Mouse (Mus musculus) forebrain, embryonic 13.5 days (tissue): Measurements from ENCODE around the gene Apol7c. TPM values are rescaled to one million over a fixed set of nuclear protein-coding genes. Genes with fewer than 3 reads are reported as not detected.
"Not testable (repeated sequence)": the region's sequence is repeated elsewhere in the genome, so short reads cannot be mapped to it uniquely, and the experiment has no call there.

Source experiments
- ATAC-seq: fragments of 200-750 bp; cut with Nextera tagmentation; 2 replicates; pipeline ENCODE4 v1.8.0; 2017
- H3K27ac ChIP-seq: fragments of 300-500 bp; sonication (generic); 2 replicates; pipeline ENCODE4 v1.5.1; 2015; ENCODE audit warnings: inconsistent platforms, mild to moderate bottlenecking, moderate library complexity
- H3K27me3 ChIP-seq: fragments of 300-500 bp; sonication (generic); 2 replicates; pipeline ENCODE4 v1.6.1; 2015; ENCODE audit warnings: mild to moderate bottlenecking, inconsistent platforms
- H3K36me3 ChIP-seq: fragments of 300-500 bp; sonication (generic); 2 replicates; pipeline ENCODE4 v1.6.1; 2015; ENCODE audit warnings: mild to moderate bottlenecking, inconsistent platforms; ENCODE audit not compliant: poor library complexity, severe bottlenecking
- H3K4me1 ChIP-seq: fragments of 300-500 bp; sonication (generic); 2 replicates; pipeline ENCODE4 v1.6.1; 2015; ENCODE audit warnings: inconsistent platforms
- H3K4me2 ChIP-seq: fragments of 300-500 bp; sonication (generic); 2 replicates; pipeline ENCODE4 v1.6.1; 2015; ENCODE audit warnings: inconsistent platforms, mild to moderate bottlenecking, moderate library complexity
- H3K4me3 ChIP-seq: fragments of 300-500 bp; sonication (generic); 2 replicates; pipeline ENCODE4 v1.5.1; 2015; ENCODE audit warnings: mild to moderate bottlenecking, inconsistent platforms
- H3K9ac ChIP-seq: fragments of 300-500 bp; sonication (generic); 2 replicates; pipeline ENCODE4 v1.6.1; 2015; ENCODE audit warnings: mild to moderate bottlenecking, inconsistent platforms
- H3K9me3 ChIP-seq: fragments of 300-500 bp; sonication (generic); replicated peaks from 2 replicates; pipeline ENCODE4 v1.6.1; 2016; ENCODE audit warnings: inconsistent platforms
- WGBS: fragments of 180-500 bp; shearing (Covaris S2); methylation state at CpG from one replicate; pipeline ENCODE4 v1.1.7; 2015; 5-methylcytosine and 5-hydroxymethylcytosine counted together
- polyA plus RNA-seq: library from polyadenylated mRNA; unstranded; fragments of >200 nt; fragmentation: Nextera tagmentation; extraction: Ambion mirVana; gene quantifications from 2 replicates; pipeline ENCODE4 v1.2.1, GENCODE M21; 2015

Gene Apol7c
- polyA plus RNA-seq: not detected in 2 replicates

DNA sequence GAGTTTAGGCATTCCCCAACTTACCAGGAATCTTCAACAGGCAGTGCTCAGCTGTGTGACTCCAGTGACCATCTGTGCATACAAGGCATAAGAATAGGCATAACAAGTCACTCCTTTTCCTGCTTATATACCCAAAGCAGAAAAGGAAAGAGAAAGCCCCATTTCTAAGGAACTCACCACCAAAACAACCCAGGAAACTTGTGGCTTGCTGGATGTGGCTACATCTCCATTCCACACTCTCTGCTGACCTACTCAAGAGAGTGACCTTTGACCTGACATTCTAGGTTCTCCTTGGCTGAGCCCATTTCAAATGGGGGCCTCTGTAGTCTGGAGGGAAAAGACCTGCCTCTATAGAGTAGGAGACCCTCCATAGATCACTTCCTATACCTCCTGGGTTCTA, at the start of gene Apol7c:
Gene Apol7c, minus strand, starts transcription at position 101 of the 400 bp plus-strand sequence.
- Histone ChIP-seq H3K27me3 (no peaks in the 10 kb centered on the region), H3K27ac (no peak within 1 kb of the TSS), H3K36me3 (no peaks in the 10 kb centered on the region), H3K9me3 (no peaks in the 10 kb centered on the region), H3K9ac (no peak within 1 kb of the TSS), H3K4me2 (no peak within 1 kb of the TSS), H3K4me1 (no peaks in the 10 kb centered on the region), H3K4me3 (no peak within 1 kb of the TSS)
- ATAC-seq: no peak

DNA sequence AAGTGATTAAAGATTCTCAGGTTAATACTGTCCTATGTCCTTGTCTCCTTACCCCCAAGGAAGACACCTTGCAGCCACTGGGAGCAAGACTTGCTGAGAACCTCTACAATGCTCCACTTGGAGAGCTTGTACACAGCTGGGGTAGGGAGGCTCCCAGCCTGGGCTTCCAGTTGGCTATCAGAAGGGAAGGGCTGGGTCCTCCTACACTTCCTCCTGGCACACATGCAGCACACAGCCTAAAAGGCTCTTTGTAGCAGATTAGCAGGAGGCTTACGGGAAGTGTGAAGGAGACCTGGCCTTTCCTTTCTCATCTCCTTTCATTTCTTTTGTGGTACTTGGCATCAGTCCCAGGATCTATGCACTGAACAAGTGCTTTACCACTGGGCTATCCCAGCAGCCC, 48.6 kb upstream of the Apol7c start:
- peaks cover 10% of the 10 kb centered on the region; the same call in 1 of the 2 replicates for H3K4me1 ChIP-seq
- H3K27ac ChIP-seq: no peak overlapping the region
- H3K4me2 ChIP-seq: no peak overlapping the region
- H3K36me3 ChIP-seq: no peaks in the 10 kb centered on the region
- no peaks in the 10 kb centered on the region for H3K27me3 ChIP-seq
- no peak overlapping the region for H3K4me3 ChIP-seq
- no peak for ATAC-seq
- 0 out of 2 replicates have a peak, but pooled peaks cover 8% of the 10 kb centered on the region for H3K9me3 ChIP-seq
- H3K9ac ChIP-seq: no peak overlapping the region
- WGBS: 6% methylated on average over 1 of the region's 1 CpGs

DNA sequence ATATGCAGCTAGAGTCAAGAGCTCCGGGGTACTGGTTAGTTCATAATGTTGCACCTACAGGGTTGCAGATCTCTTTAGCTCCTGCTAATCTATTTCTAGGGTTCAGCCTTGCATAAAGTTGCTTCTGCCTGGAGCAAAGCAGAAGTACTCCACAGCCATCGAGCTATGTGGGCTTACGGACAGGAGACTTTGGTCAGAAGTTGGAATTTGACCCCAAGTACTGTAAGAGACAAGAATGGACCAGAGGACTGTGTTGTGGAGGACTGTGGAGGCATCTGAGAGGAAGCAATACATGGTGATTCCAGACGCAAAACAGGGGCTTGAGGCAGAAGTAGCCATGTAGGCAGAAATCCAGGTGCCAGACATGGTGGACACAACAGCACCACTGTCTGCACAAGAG, 46.2 kb upstream of the Apol7c start:
- H3K4me2 ChIP-seq: no peak overlapping the region
- H3K4me1 ChIP-seq: peaks cover 10% of the 10 kb centered on the region; the same call in 1 of the 2 replicates
- H3K9ac ChIP-seq: no peak overlapping the region
- 0 out of 2 replicates have a peak, but pooled peaks cover 8% of the 10 kb centered on the region for H3K9me3 ChIP-seq
- H3K36me3 ChIP-seq: no peaks in the 10 kb centered on the region
- WGBS: 89% methylated on average over 4 of the region's 4 CpGs
- no peak overlapping the region for H3K27ac ChIP-seq
- H3K4me3 ChIP-seq: no peak overlapping the region
- ATAC-seq: no peak
- H3K27me3 ChIP-seq: no peaks in the 10 kb centered on the region

DNA sequence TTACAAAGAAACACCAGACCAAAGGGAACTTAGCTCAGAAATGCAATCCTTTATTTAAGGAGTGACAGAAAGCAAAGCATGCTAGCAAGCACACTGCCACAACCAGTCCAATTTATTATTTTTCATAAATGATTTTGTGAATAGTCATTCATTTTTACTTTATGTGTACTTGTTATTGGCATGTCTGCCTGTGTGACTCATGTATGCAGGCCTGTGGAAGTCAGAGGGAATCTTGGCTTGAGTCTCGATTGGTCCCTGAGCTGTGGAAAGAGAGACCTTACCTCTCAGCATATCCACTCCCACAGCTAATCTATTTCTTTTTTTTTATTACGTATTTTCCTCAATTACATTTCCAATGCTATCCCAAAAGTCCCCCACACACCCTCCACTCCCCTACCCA, 45.7 kb upstream of the Apol7c start:
- Histone ChIP-seq H3K4me3 (no peak overlapping the region), H3K9me3 (0 out of 2 replicates have a peak, but pooled peaks cover 4% of the 10 kb centered on the region), H3K4me1 (peaks cover 10% of the 10 kb centered on the region; the same call in 1 of the 2 replicates), H3K9ac (no peak overlapping the region), H3K27ac (no peak overlapping the region), H3K36me3 (no peaks in the 10 kb centered on the region), H3K4me2 (no peak overlapping the region), H3K27me3 (no peaks in the 10 kb centered on the region)
- 90% methylated on average over 2 of the region's 2 CpGs for WGBS
- ATAC-seq: no peak

DNA sequence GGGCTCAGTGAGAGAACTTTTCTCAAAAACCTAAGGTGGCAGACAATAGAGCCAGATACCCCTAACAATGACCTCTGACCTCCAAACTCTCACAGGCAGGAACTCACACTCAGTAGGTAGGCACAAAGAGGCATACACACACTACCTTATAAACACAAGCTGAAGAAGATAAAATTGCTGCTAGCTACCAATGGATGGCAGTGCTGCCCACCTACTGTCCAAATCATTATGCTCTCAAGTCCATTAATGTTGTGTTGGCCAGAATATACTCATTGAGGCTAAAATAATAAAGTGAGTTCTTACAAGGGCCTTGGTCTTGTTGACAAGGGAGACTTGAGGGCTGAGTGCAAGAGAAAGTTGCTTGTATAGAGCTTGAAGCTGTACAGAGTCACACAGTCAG, 30.1 kb upstream of the Apol7c start:
- H3K9me3 ChIP-seq: no peaks in the 10 kb centered on the region
- ATAC-seq: no peak
- H3K4me3 ChIP-seq: no peak overlapping the region
- no peaks in the 10 kb centered on the region for H3K4me1 ChIP-seq
- H3K9ac ChIP-seq: no peak overlapping the region
- no peak overlapping the region for H3K27ac ChIP-seq
- H3K36me3 ChIP-seq: no peaks in the 10 kb centered on the region
- no peak overlapping the region for H3K4me2 ChIP-seq
- no peaks in the 10 kb centered on the region for H3K27me3 ChIP-seq

DNA sequence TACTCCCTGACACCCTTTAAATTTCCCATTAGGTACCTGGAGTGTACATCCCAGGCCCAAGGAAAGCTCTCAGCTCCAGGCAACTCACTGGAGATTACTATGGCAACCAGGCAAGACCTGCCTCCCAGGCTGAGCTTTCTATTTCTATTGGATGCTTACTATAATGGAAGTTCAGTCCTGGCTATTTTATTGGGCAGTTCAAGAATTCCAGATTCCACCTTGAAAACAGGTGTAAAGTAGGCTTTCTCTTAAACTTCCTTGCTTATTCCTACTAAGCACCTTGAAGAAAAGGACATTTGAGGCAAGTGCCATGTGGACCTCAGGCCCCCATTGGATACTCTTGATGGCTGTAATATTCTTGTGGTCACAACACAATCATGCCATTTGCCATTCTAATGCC, 28.7 kb upstream of the Apol7c start, which contains the start of gene 1700025B11Rik:
Gene 1700025B11Rik, minus strand, starts transcription at position 101 of the 400 bp plus-strand sequence.
- no peaks in the 10 kb centered on the region for H3K36me3 ChIP-seq
- H3K27ac ChIP-seq: no peak within 1 kb of the TSS
- no peaks in the 10 kb centered on the region for H3K4me1 ChIP-seq
- no peak for ATAC-seq
- H3K9ac ChIP-seq: no peak within 1 kb of the TSS
- no peaks in the 10 kb centered on the region for H3K9me3 ChIP-seq
- no peaks in the 10 kb centered on the region for H3K27me3 ChIP-seq
- H3K4me3 ChIP-seq: no peak within 1 kb of the TSS
- no peak within 1 kb of the TSS for H3K4me2 ChIP-seq

DNA sequence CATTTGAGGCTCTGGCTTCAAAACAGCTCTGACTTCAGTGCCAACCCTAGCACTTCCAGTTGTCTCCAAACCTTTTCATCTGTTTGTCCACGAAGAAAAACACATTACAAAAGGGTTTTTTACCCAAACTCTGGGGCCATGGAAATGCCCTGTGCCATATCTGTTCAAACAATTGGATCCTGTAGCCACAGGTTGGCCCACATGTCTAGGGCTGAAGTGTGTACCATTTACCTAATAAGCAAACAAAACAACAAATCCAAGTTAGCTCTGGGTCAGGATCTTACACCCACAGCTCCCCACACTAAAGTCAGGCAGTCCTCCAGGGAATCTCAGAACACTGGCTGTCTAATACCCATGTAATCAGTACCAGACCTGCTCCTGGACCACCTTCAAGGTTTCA, 6.1 kb upstream of the Apol7c start:
- not testable (repeated sequence) for H3K27ac ChIP-seq, H3K4me1 ChIP-seq, H3K36me3 ChIP-seq, H3K4me3 ChIP-seq, H3K27me3 ChIP-seq, ATAC-seq, H3K4me2 ChIP-seq, H3K9me3 ChIP-seq, H3K9ac ChIP-seq
- WGBS: 56% methylated on average over 1 of the region's 1 CpGs

DNA sequence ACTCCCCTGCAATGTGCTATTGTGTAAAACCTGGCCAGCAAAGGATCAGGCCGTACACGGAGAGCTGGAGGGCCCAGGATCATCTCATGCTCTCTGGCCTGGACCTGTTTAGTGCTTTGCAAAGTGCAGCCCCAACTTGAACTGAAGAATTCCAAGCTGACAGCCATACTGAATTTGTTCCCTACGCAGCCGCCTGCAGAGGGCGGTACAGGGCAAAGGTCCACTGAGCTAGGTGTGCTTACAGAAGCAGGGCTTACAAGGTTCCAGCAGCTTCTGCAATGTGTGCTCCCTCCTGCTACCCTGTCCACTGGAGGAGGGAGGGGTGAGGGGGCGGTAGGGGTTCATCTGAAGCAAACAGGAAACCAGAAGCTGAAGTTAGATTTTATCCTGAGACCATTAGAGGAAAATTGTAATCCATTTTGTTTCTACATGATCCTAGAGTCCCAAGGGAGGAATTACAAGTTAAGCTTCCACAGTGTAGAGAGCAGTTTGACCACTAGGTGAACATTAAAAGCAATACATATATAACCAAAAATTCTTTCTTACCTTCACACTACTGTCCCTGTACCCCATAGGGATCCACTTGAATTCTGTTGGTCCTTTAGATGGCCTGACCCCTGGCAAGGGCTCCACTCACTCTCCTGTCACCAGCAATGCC, 9.8 kb downstream of the Apol7c start:
- 15% methylated on average over 6 of the region's 6 CpGs for WGBS
- H3K4me3 ChIP-seq, H3K9ac ChIP-seq, H3K27me3 ChIP-seq, H3K9me3 ChIP-seq, H3K27ac ChIP-seq, ATAC-seq, H3K36me3 ChIP-seq, H3K4me2 ChIP-seq, H3K4me1 ChIP-seq: not testable (repeated sequence)

DNA sequence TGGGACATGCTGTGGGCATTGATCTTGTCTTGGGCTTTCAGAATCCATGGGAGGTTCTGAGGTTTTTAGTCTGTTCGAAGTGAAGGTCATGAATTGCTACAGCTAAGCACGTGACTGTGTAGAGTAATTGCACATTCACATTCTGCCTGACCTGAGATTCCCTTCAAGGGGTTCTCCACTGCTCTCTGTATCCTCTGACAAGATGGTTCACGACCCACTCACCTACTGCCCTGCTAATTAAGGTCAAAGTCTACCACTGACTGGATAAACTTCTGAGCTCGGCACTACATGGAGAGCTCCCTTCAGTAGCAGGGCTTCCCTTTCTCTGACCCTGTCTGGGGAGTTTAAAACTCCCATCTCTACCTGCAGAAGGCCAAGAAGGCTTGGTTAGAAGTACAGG, 12.5 kb downstream of the Apol7c start:
- H3K4me2 ChIP-seq, H3K4me3 ChIP-seq, H3K9me3 ChIP-seq, H3K27ac ChIP-seq, H3K9ac ChIP-seq, ATAC-seq, H3K36me3 ChIP-seq, H3K4me1 ChIP-seq, H3K27me3 ChIP-seq: not testable (repeated sequence)
- WGBS: 68% methylated on average over 4 of the region's 4 CpGs

DNA sequence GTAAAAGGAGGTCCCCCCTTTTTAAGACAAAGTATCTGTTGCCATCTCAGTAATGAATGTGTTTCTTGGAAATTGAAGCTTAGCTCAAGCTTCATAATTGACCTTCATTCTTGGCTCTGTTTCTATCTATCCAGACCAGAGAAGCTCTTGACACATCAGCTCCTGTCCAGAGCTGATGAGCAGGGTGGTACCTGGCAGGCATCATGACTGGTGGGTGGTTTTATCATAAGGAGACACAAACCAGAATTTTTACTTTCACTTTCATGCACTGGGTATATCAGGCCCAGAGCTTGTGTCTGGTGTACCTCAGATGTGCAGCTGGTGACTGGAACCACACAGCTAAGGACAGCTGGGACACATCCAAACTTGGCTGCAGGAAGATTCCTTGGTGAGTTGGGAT, 25.1 kb downstream of the Apol7c start, which contains the start of gene Apol11a:
Gene Apol11a, plus strand, starts transcription at position 306 of the 400 bp plus-strand sequence.
- not testable (repeated sequence) for H3K36me3 ChIP-seq, H3K4me3 ChIP-seq, H3K27ac ChIP-seq, H3K9ac ChIP-seq, H3K27me3 ChIP-seq, H3K4me2 ChIP-seq, H3K9me3 ChIP-seq, H3K4me1 ChIP-seq, ATAC-seq

DNA sequence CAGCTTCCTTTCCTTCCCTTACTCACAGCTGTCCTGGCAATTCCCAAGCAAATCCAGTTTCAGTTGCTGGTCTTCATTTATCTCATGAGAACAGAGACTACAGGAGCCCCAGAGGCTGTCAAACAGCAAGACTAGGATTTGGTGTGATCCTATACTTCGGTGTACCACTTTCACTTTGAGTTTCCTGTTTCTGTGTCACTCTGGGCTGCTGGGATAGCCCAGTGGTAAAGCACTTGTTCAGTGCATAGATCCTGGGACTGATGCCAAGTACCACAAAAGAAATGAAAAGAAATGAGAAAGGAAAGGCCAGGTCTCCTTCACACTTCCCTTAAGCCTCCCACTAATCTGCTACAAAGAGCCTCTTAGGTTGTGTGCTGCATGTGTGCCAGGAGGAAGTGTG, 38.4 kb downstream of the Apol7c start:
- not testable (repeated sequence) for H3K36me3 ChIP-seq, H3K4me1 ChIP-seq, ATAC-seq, H3K4me3 ChIP-seq, H3K4me2 ChIP-seq, H3K9ac ChIP-seq, H3K27ac ChIP-seq, H3K9me3 ChIP-seq, H3K27me3 ChIP-seq
- 57% methylated on average over 1 of the region's 1 CpGs for WGBS

DNA sequence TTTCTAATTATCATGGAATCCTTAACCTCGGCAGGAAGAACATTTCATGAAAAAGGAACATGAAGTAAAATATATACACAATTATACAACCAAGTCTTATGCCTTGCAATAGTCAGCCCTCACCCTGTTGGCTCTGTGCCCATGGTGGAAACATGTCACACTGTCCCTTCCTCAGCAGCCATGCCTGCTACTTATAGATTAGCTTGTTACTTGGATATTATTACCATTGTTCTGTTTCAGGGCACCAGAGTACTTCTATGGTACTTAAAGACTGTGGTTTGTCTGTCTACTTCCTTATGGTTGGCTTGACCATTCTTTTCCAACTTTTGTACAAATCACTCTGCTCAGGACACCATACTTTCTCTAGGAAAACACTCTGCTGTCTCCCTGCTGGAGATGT, 39.9 kb downstream of the Apol7c start:
- not testable (repeated sequence) for H3K4me3 ChIP-seq, H3K4me2 ChIP-seq, H3K9ac ChIP-seq, ATAC-seq, H3K27ac ChIP-seq, H3K27me3 ChIP-seq, H3K4me1 ChIP-seq, H3K36me3 ChIP-seq, H3K9me3 ChIP-seq
- no CpG with 5 or more reads among the region's 1 CpGs for WGBS

DNA sequence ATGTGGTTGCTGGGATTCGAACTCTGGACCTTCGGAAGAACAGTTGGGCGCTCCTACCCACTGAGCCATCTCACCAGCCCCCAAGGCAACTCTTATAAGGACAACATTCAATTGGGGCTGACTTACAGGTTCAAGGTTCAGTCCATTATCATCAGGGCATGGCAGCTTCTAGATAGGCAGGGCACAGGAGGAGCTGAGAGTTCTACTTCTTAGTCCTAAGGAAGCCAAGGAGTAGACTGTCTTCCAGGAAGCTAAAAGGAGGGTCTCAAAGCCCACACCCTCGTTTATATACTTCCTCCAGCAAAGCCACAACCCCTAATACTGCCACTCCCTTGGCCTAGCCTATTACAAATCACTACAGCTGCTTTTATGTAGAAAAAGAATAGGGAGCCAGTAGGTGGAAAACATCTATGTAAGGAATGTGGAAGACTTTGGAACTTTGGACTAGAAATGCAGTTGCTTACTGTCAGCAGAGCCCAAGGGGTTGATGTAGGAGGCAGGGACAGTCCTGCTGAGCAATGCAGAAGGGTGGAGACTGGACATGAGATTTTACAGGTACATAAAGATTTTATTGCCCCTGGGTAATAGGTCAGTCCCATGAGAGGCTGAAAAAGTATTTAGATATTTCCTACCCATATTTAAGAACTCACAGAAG, 50.8 kb downstream of the Apol7c start:
- H3K9ac ChIP-seq: no peak overlapping the region
- H3K4me2 ChIP-seq: no peak overlapping the region
- 72% methylated on average over 4 of the region's 4 CpGs for WGBS
- H3K4me3 ChIP-seq: no peak overlapping the region
- no peak for ATAC-seq
- H3K27ac ChIP-seq: no peak overlapping the region
- H3K36me3 ChIP-seq: no peaks in the 10 kb centered on the region
- no peaks in the 10 kb centered on the region for H3K9me3 ChIP-seq
- H3K27me3 ChIP-seq: no peaks in the 10 kb centered on the region
- no peaks in the 10 kb centered on the region for H3K4me1 ChIP-seq
